Mouse (Mus musculus): ENCODE measurements around the gene Pes1. TPM values are rescaled to one million over a fixed set of nuclear protein-coding genes. Genes with fewer than 3 reads are reported as not detected.
"Not testable (repeated sequence)": the region's sequence is repeated elsewhere in the genome, so short reads cannot be mapped to it uniquely, and the experiment has no call there.

Gene Pes1
- polyA plus RNA-seq, 1 experiment from 2014 or later, result 70.6 TPM

- Histone ChIP-seq H3K4me1 (0 out of 2 replicates have a peak, but pooled peaks cover 3% of the 10 kb centered on the region), H3K27me3 (peaks cover 18% of the 10 kb centered on the region), H3K4me2 (no peak overlapping the region), H3K27ac (no peak overlapping the region), H3K4me3 (no peak overlapping the region), H3K9me3 (replicated peaks) (no peaks in the 10 kb centered on the region), H3K9ac (no peak overlapping the region), H3K36me3 (ENCODE audit: poor library complexity, severe bottlenecking) (no peaks in the 10 kb centered on the region)
- ATAC-seq, result no peak
- 83% methylated on average over 6 of the region's 6 CpGs for WGBS
Observed at GRCm38 (mm10) chr11:3993132-3993531, 29.4 kb downstream of the Pes1 start.

- Histone ChIP-seq H3K4me1 (0 out of 2 replicates have a peak, but pooled peaks cover 9% of the 10 kb centered on the region), H3K9ac (no peak overlapping the region), H3K4me3 (no peak overlapping the region), H3K36me3 (ENCODE audit: poor library complexity, severe bottlenecking) (no peaks in the 10 kb centered on the region), H3K27ac (no peak overlapping the region), H3K4me2 (no peak overlapping the region), H3K27me3 (peaks cover 26% of the 10 kb centered on the region), H3K9me3 (replicated peaks) (no peaks in the 10 kb centered on the region)
- 85% methylated on average over 6 of the region's 6 CpGs for WGBS
- ATAC-seq, result no peak
Observed at GRCm38 (mm10) chr11:3993914-3994313, 30.1 kb downstream of the Pes1 start.

- Histone ChIP-seq H3K27ac (no peak overlapping the region), H3K4me3 (no peak overlapping the region), H3K4me1 (0 out of 2 replicates have a peak, but pooled peaks cover 9% of the 10 kb centered on the region), H3K9me3 (replicated peaks) (no peaks in the 10 kb centered on the region), H3K36me3 (ENCODE audit: poor library complexity, severe bottlenecking) (no peaks in the 10 kb centered on the region), H3K4me2 (no peak overlapping the region), H3K9ac (no peak overlapping the region), H3K27me3 (peaks cover 42% of the 10 kb centered on the region)
- 88% methylated on average over 5 of the region's 5 CpGs for WGBS
- no peak for ATAC-seq
Observed at GRCm38 (mm10) chr11:3995511-3995910, 31.7 kb downstream of the Pes1 start.

- no peak for ATAC-seq
- no peaks in the 10 kb centered on the region for H3K36me3 ChIP-seq (ENCODE audit: poor library complexity, severe bottlenecking)
- H3K27me3 ChIP-seq, result peaks cover 46% of the 10 kb centered on the region
- no peaks in the 10 kb centered on the region for H3K9me3 ChIP-seq (replicated peaks)
- no peak overlapping the region for H3K9ac ChIP-seq
- H3K4me3 ChIP-seq, result no peak overlapping the region
- 0 out of 2 replicates have a peak, but pooled peaks cover 9% of the 10 kb centered on the region for H3K4me1 ChIP-seq
- H3K27ac ChIP-seq, result no peak overlapping the region
- no peak overlapping the region for H3K4me2 ChIP-seq
- 87% methylated on average over 3 of the region's 3 CpGs for WGBS
Observed at GRCm38 (mm10) chr11:3996840-3997239, 33.1 kb downstream of the Pes1 start.

GRCm38 (mm10) chr11:3997978-3998720, 34.4 kb downstream of the Pes1 start:
- no peak for ATAC-seq
- Histone ChIP-seq H3K36me3 (ENCODE audit: poor library complexity, severe bottlenecking) (no peaks in the 10 kb centered on the region), H3K4me2 (peak overlapping the region; percentile 53), H3K27ac (no peak overlapping the region), H3K9ac (no peak overlapping the region), H3K27me3 (peaks cover 46% of the 10 kb centered on the region), H3K9me3 (replicated peaks) (no peaks in the 10 kb centered on the region), H3K4me3 (peak overlapping the region; percentile 26), H3K4me1 (0 out of 2 replicates have a peak, but pooled peaks cover 9% of the 10 kb centered on the region)
- WGBS, result 6% methylated on average over 66 of the region's 66 CpGs

- Histone ChIP-seq H3K4me2 (no peak overlapping the region), H3K27ac (no peak overlapping the region), H3K4me1 (0 out of 2 replicates have a peak, but pooled peaks cover 9% of the 10 kb centered on the region), H3K9ac (no peak overlapping the region), H3K36me3 (ENCODE audit: poor library complexity, severe bottlenecking) (no peaks in the 10 kb centered on the region), H3K4me3 (no peak overlapping the region), H3K9me3 (replicated peaks) (no peaks in the 10 kb centered on the region), H3K27me3 (peaks cover 46% of the 10 kb centered on the region)
- 81% methylated on average over 5 of the region's 5 CpGs for WGBS
- no peak for ATAC-seq
Observed at GRCm38 (mm10) chr11:3999547-3999946, 35.8 kb downstream of the Pes1 start.

GRCm38 (mm10) chr11:4001603-4002002, 37.8 kb downstream of the Pes1 start:
- H3K9me3 ChIP-seq (replicated peaks), result no peaks in the 10 kb centered on the region
- H3K4me3 ChIP-seq, result no peak overlapping the region
- H3K27me3 ChIP-seq, result peaks cover 43% of the 10 kb centered on the region
- H3K4me1 ChIP-seq, result 0 out of 2 replicates have a peak, but pooled peaks cover 9% of the 10 kb centered on the region
- H3K4me2 ChIP-seq, result no peak overlapping the region
- WGBS, result 5% methylated on average over 5 of the region's 5 CpGs
- H3K27ac ChIP-seq, result no peak overlapping the region
- no peak for ATAC-seq
- no peaks in the 10 kb centered on the region for H3K36me3 ChIP-seq (ENCODE audit: poor library complexity, severe bottlenecking)
- no peak overlapping the region for H3K9ac ChIP-seq

- Histone ChIP-seq H3K4me2 (no peak overlapping the region), H3K27me3 (peaks cover 6% of the 10 kb centered on the region), H3K4me1 (no peaks in the 10 kb centered on the region), H3K9ac (no peak overlapping the region), H3K9me3 (replicated peaks) (no peaks in the 10 kb centered on the region), H3K27ac (no peak overlapping the region), H3K4me3 (no peak overlapping the region), H3K36me3 (ENCODE audit: poor library complexity, severe bottlenecking) (no peaks in the 10 kb centered on the region)
- WGBS, result 73% methylated on average over 5 of the region's 5 CpGs
- no peak for ATAC-seq
Observed at GRCm38 (mm10) chr11:4005220-4005805, 41.5 kb downstream of the Pes1 start.

GRCm38 (mm10) chr11:4006462-4006861, 42.7 kb downstream of the Pes1 start:
- H3K27ac ChIP-seq, result no peak overlapping the region
- no peak overlapping the region for H3K9ac ChIP-seq
- no peak overlapping the region for H3K4me2 ChIP-seq
- ATAC-seq, result no peak
- H3K9me3 ChIP-seq (replicated peaks), result no peaks in the 10 kb centered on the region
- no peaks in the 10 kb centered on the region for H3K36me3 ChIP-seq (ENCODE audit: poor library complexity, severe bottlenecking)
- H3K4me3 ChIP-seq, result no peak overlapping the region
- 87% methylated on average over 3 of the region's 3 CpGs for WGBS
- no peaks in the 10 kb centered on the region for H3K4me1 ChIP-seq
- no peaks in the 10 kb centered on the region for H3K27me3 ChIP-seq

GRCm38 (mm10) chr11:4012616-4013015, 48.8 kb downstream of the Pes1 start:
- no peaks in the 10 kb centered on the region for H3K9me3 ChIP-seq (replicated peaks)
- H3K4me1 ChIP-seq, result no peaks in the 10 kb centered on the region
- H3K4me3 ChIP-seq, result no peak overlapping the region
- H3K36me3 ChIP-seq (ENCODE audit: poor library complexity, severe bottlenecking), result no peaks in the 10 kb centered on the region
- H3K9ac ChIP-seq, result no peak overlapping the region
- 43% methylated on average over 1 of the region's 1 CpGs for WGBS
- H3K27ac ChIP-seq, result no peak overlapping the region
- no peaks in the 10 kb centered on the region for H3K27me3 ChIP-seq
- ATAC-seq, result no peak
- no peak overlapping the region for H3K4me2 ChIP-seq

- H3K27ac ChIP-seq, ATAC-seq: not testable (repeated sequence)
- WGBS, result 91% methylated on average over 14 of the region's 14 CpGs
Observed at GRCm38 (mm10) chr11:4015796-4016195, 52.0 kb downstream of the Pes1 start.

GRCm38 (mm10) chr11:4022111-4022510, 58.3 kb downstream of the Pes1 start:
- 95% methylated on average over 13 of the region's 13 CpGs for WGBS
- H3K9ac ChIP-seq, result not testable (repeated sequence)

More at GRCm38 (mm10) chr11:4015796-4016195, 52.0 kb downstream of the Pes1 start:
- H3K27me3 ChIP-seq; H3K36me3 ChIP-seq (ENCODE audit: poor library complexity, severe bottlenecking); H3K9me3 ChIP-seq (replicated peaks); H3K4me3 ChIP-seq; H3K4me1 ChIP-seq; H3K9ac ChIP-seq; H3K4me2 ChIP-seq: not testable (repeated sequence)

More at GRCm38 (mm10) chr11:4022111-4022510, 58.3 kb downstream of the Pes1 start:
- H3K4me3 ChIP-seq; ATAC-seq; H3K4me2 ChIP-seq; H3K36me3 ChIP-seq (ENCODE audit: poor library complexity, severe bottlenecking); H3K4me1 ChIP-seq; H3K27me3 ChIP-seq; H3K27ac ChIP-seq; H3K9me3 ChIP-seq (replicated peaks): not testable (repeated sequence)

All from forebrain, embryonic 13.5 days (tissue).